Mouse (Mus musculus) embryonic fibroblast, embryonic 13.5 days (primary cell): Measurements from ENCODE around the gene Tnip2.

Source experiments
- CTCF ChIP-seq: IDR thresholded peaks from 2 replicates; pipeline ENCODE4 v1.5.1; 2011; ENCODE audit warnings: mild to moderate bottlenecking, control low read depth, low read length, moderate library complexity, borderline replicate concordance; ENCODE audit not compliant: insufficient read depth
- POLR2A ChIP-seq: IDR thresholded peaks from 2 replicates; pipeline ENCODE4 v1.6.1; 2011; ENCODE audit warnings: low read depth, mild to moderate bottlenecking, control low read depth, low read length, moderate library complexity

DNA sequence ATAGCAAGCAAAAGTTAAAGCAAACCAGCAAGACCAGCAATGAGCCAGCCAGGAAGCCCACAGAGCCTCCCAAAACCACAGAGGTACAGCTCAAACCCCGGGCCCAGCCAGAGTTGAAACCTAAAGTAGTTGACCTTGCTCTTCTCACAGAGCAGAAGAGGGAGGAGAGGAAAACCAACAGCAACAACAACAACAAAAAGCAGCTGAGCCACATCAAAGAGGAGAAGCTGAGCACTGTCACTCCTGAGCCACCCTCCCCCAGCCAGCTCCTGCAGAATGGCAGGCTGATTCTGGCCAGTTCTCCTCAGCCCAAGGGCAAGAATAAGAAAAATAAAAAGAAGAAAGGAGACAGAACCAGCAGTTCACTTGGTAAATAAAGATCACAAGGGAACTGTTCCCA lies 47.7 kb downstream of the Tnip2 start:
- no peak for TF ChIP-seq POLR2A
- TF ChIP-seq CTCF, result no peak
